Mouse (Mus musculus): ENCODE measurements around the gene Iqce. TPM values are rescaled to one million over a fixed set of nuclear protein-coding genes. Genes with fewer than 3 reads are reported as not detected.

Gene Iqce
- polyA plus RNA-seq, 1 experiment from 2014 or later: 20.3 TPM

GRCm38 (mm10) chr5:140695987-140696386 lies 6.2 kb downstream of the Iqce start:
- no peak overlapping the region for H3K27ac ChIP-seq
- DNase-seq (ENCODE audit: low spot score) (no peak), ATAC-seq (ENCODE audit: low FRiP score) (no peak)
- WGBS: 87% methylated on average over 7 of the region's 7 CpGs
- H3K36me3 ChIP-seq (replicated peaks; ENCODE audit: control insufficient read depth, insufficient read depth): peaks cover 64% of the 10 kb centered on the region
- no peaks in the 10 kb centered on the region for H3K9me3 ChIP-seq (ENCODE audit: control insufficient read depth, low read length)
- no peaks in the 10 kb centered on the region for H3K27me3 ChIP-seq (ENCODE audit: control insufficient read depth, insufficient read depth, low read length)
- H3K4me3 ChIP-seq (replicated peaks; ENCODE audit: low read length): no peak overlapping the region
- H3K4me1 ChIP-seq (replicated peaks; ENCODE audit: control insufficient read depth, insufficient read depth, low read length): peaks cover 4% of the 10 kb centered on the region
- no peak overlapping the region for H3K4me2 ChIP-seq (replicated peaks)
- H3K9ac ChIP-seq: no peak overlapping the region

DNA sequence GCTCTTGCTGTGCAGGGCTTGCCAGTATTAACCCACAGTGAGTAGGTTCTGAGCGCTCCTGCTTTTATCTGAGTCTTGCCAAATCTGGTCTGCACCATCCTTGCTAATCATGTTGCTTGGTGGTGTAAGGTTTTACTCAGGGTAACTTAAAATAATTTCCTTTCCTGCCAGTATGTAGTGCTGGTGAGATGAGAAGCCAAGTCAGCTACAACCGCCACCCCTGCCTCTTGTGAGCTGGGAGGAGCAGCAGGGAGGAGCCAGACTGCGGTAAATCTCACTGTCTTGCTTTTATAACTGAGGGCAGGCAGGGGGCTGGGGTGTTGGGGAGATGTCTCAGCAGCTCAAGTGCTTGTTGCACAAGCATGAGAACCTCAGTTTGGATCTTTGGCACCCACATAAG lies 13.7 kb downstream of the Iqce start:
- Histone ChIP-seq H3K4me1 (replicated peaks; ENCODE audit: control insufficient read depth, insufficient read depth, low read length) (no peaks in the 10 kb centered on the region), H3K4me3 (replicated peaks; ENCODE audit: low read length) (no peak overlapping the region), H3K27me3 (ENCODE audit: control insufficient read depth, insufficient read depth, low read length) (no peaks in the 10 kb centered on the region), H3K9ac (no peak overlapping the region), H3K36me3 (replicated peaks; ENCODE audit: control insufficient read depth, insufficient read depth) (peaks cover 80% of the 10 kb centered on the region), H3K9me3 (ENCODE audit: control insufficient read depth, low read length) (no peaks in the 10 kb centered on the region), H3K27ac (no peak overlapping the region), H3K4me2 (replicated peaks) (no peak overlapping the region)
- DNase-seq (ENCODE audit: low spot score) (no peak), ATAC-seq (ENCODE audit: low FRiP score) (no peak)
- 90% methylated on average over 3 of the region's 3 CpGs for WGBS

GRCm38 (mm10) chr5:140684343-140685148 lies 17.6 kb downstream of the Iqce start:
- no peak overlapping the region for H3K4me3 ChIP-seq (replicated peaks; ENCODE audit: low read length)
- DNase-seq (ENCODE audit: low spot score) (peak; percentile 73), ATAC-seq (ENCODE audit: low FRiP score) (no peak)
- H3K4me2 ChIP-seq (replicated peaks): no peak overlapping the region
- H3K9me3 ChIP-seq (ENCODE audit: control insufficient read depth, low read length): no peaks in the 10 kb centered on the region
- H3K4me1 ChIP-seq (replicated peaks; ENCODE audit: control insufficient read depth, insufficient read depth, low read length): no peaks in the 10 kb centered on the region
- H3K9ac ChIP-seq: no peak overlapping the region
- H3K27ac ChIP-seq: no peak overlapping the region
- no peaks in the 10 kb centered on the region for H3K27me3 ChIP-seq (ENCODE audit: control insufficient read depth, insufficient read depth, low read length)
- WGBS: 64% methylated on average over 16 of the region's 16 CpGs
- H3K36me3 ChIP-seq (replicated peaks; ENCODE audit: control insufficient read depth, insufficient read depth): peaks cover 73% of the 10 kb centered on the region

- Histone ChIP-seq H3K27me3 (ENCODE audit: control insufficient read depth, insufficient read depth, low read length) (no peaks in the 10 kb centered on the region), H3K4me3 (replicated peaks; ENCODE audit: low read length) (no peak overlapping the region), H3K9me3 (ENCODE audit: control insufficient read depth, low read length) (no peaks in the 10 kb centered on the region), H3K4me2 (replicated peaks) (no peak overlapping the region), H3K27ac (no peak overlapping the region), H3K9ac (no peak overlapping the region), H3K36me3 (replicated peaks; ENCODE audit: control insufficient read depth, insufficient read depth) (peaks cover 73% of the 10 kb centered on the region), H3K4me1 (replicated peaks; ENCODE audit: control insufficient read depth, insufficient read depth, low read length) (no peaks in the 10 kb centered on the region)
- 95% methylated on average over 6 of the region's 6 CpGs for WGBS
- DNase-seq (ENCODE audit: low spot score): no peak
- ATAC-seq (ENCODE audit: low FRiP score): no peak
These were observed 20.1 kb downstream of the Iqce start for GRCm38 (mm10) chr5:140682113-140682512.

DNA sequence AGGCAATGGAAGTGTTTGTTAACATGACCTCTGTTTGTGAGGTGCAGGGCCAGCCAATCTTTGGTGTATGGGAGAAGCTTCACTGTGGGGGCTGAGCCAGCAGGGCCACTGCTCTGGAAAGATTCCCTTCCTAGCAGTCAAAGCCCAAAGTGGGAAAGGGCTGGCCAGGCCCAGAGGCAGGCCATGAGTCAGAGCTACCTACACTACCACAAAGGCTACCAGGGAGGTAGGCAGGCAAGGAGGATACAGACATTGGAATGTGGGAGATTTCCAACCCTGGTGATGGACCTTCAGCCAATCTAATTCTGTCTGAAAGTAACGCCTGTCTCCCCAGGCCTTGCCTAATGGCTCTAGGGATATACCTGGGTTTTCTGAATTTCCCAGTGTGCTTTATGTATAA lies 21.2 kb downstream of the Iqce start:
- no peak overlapping the region for H3K4me2 ChIP-seq (replicated peaks)
- ATAC-seq (ENCODE audit: low FRiP score): no peak
- no peaks in the 10 kb centered on the region for H3K9me3 ChIP-seq (ENCODE audit: control insufficient read depth, low read length)
- H3K27me3 ChIP-seq (ENCODE audit: control insufficient read depth, insufficient read depth, low read length): no peaks in the 10 kb centered on the region
- DNase-seq (ENCODE audit: low spot score): no peak
- no peak overlapping the region for H3K9ac ChIP-seq
- no peaks in the 10 kb centered on the region for H3K4me1 ChIP-seq (replicated peaks; ENCODE audit: control insufficient read depth, insufficient read depth, low read length)
- peaks cover 75% of the 10 kb centered on the region for H3K36me3 ChIP-seq (replicated peaks; ENCODE audit: control insufficient read depth, insufficient read depth)
- no peak overlapping the region for H3K27ac ChIP-seq
- 100% methylated on average over 1 of the region's 1 CpGs for WGBS
- H3K4me3 ChIP-seq (replicated peaks; ENCODE audit: low read length): no peak overlapping the region

DNA sequence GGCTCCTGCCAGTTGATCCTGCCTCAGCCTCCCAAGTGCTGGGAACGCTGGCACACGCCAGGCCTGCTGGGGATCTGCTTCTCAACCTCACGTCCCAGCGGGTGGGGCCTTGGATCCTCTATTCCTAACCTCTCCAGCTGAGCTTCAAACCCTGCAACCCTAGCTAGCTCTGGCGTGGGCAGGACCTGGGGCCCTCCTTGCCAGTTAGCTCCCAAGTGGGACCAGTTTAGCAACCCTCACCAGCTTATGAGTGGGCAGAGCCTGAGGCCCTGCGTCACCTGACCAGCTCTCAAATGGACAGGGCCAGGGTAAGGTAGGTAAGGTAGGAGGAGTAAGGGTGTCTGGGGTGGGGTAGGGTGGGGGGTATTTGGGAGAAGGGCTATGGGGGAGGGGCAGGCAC lies 22.1 kb downstream of the Iqce start:
- H3K9ac ChIP-seq: no peak overlapping the region
- 88% methylated on average over 6 of the region's 6 CpGs for WGBS
- DNase-seq (ENCODE audit: low spot score) (no peak), ATAC-seq (ENCODE audit: low FRiP score) (no peak)
- no peak overlapping the region for H3K4me3 ChIP-seq (replicated peaks; ENCODE audit: low read length)
- H3K27ac ChIP-seq: no peak overlapping the region
- H3K9me3 ChIP-seq (ENCODE audit: control insufficient read depth, low read length): no peaks in the 10 kb centered on the region
- H3K4me1 ChIP-seq (replicated peaks; ENCODE audit: control insufficient read depth, insufficient read depth, low read length): no peaks in the 10 kb centered on the region
- no peaks in the 10 kb centered on the region for H3K27me3 ChIP-seq (ENCODE audit: control insufficient read depth, insufficient read depth, low read length)
- no peak overlapping the region for H3K4me2 ChIP-seq (replicated peaks)
- peaks cover 73% of the 10 kb centered on the region for H3K36me3 ChIP-seq (replicated peaks; ENCODE audit: control insufficient read depth, insufficient read depth)

DNA sequence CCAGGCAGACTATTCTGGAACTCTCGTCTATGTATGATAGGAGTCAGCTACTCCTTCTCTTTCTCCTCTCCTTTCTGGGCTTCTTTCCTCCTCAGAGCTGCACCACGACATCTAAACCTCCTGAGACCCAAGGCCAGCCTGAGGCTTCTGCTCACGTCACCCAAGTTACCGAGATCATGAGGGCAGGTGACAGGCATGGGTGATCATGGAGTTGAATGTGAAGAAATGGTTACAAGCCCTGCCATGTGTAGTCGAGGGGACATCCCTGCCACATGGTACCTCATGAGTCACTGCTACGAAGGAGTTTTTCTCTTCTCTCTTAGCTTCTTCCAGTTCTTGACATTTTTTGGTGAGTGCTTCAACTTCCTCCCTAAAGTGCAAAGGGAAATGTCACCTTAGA lies 25.0 kb downstream of the Iqce start:
- Histone ChIP-seq H3K4me2 (replicated peaks) (no peak overlapping the region), H3K36me3 (replicated peaks; ENCODE audit: control insufficient read depth, insufficient read depth) (peaks cover 80% of the 10 kb centered on the region), H3K9ac (no peak overlapping the region), H3K4me3 (replicated peaks; ENCODE audit: low read length) (no peak overlapping the region), H3K27ac (no peak overlapping the region), H3K9me3 (ENCODE audit: control insufficient read depth, low read length) (no peaks in the 10 kb centered on the region), H3K4me1 (replicated peaks; ENCODE audit: control insufficient read depth, insufficient read depth, low read length) (no peaks in the 10 kb centered on the region), H3K27me3 (ENCODE audit: control insufficient read depth, insufficient read depth, low read length) (no peaks in the 10 kb centered on the region)
- ATAC-seq (ENCODE audit: low FRiP score) (no peak), DNase-seq (ENCODE audit: low spot score) (no peak)
- 91% methylated on average over 6 of the region's 6 CpGs for WGBS

- H3K9ac ChIP-seq: no peak overlapping the region
- H3K9me3 ChIP-seq (ENCODE audit: control insufficient read depth, low read length): no peaks in the 10 kb centered on the region
- DNase-seq (ENCODE audit: low spot score) (no peak), ATAC-seq (ENCODE audit: low FRiP score) (no peak)
- no peaks in the 10 kb centered on the region for H3K27me3 ChIP-seq (ENCODE audit: control insufficient read depth, insufficient read depth, low read length)
- H3K27ac ChIP-seq: peak overlapping the region; percentile 54
- H3K4me3 ChIP-seq (replicated peaks; ENCODE audit: low read length): no peak overlapping the region
- H3K36me3 ChIP-seq (replicated peaks; ENCODE audit: control insufficient read depth, insufficient read depth): peaks cover 79% of the 10 kb centered on the region
- 82% methylated on average over 11 of the region's 11 CpGs for WGBS
- H3K4me1 ChIP-seq (replicated peaks; ENCODE audit: control insufficient read depth, insufficient read depth, low read length): no peaks in the 10 kb centered on the region
- H3K4me2 ChIP-seq (replicated peaks): no peak overlapping the region
These were observed 26.5 kb downstream of the Iqce start for GRCm38 (mm10) chr5:140675640-140676039.

DNA sequence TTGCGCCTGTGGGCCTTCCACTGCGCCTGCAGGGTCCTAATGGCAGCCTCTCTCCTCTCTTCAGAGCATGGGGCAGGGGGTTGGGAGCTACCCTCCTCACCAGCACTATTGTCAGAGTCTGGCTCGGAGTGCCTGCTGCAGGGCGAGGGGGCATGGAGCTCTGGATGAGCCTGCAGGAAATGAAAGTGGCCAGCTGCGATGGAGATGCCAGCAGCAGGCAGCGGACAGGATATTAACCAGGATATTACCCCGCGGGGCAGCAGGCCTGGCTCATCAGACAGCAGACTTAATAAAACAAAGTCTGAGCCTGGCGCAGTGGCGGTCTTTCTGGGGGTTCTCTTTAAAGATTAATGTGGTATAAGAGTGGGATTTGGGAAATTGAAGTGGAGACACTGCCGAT lies 27.1 kb downstream of the Iqce start:
- Histone ChIP-seq H3K4me3 (replicated peaks; ENCODE audit: low read length) (no peak overlapping the region), H3K27ac (peak overlapping the region; percentile 43; the same call in 1 of the 2 replicates), H3K4me1 (replicated peaks; ENCODE audit: control insufficient read depth, insufficient read depth, low read length) (no peaks in the 10 kb centered on the region), H3K4me2 (replicated peaks) (no peak overlapping the region), H3K9me3 (ENCODE audit: control insufficient read depth, low read length) (no peaks in the 10 kb centered on the region), H3K27me3 (ENCODE audit: control insufficient read depth, insufficient read depth, low read length) (no peaks in the 10 kb centered on the region), H3K36me3 (replicated peaks; ENCODE audit: control insufficient read depth, insufficient read depth) (peaks cover 81% of the 10 kb centered on the region), H3K9ac (no peak overlapping the region)
- no peak for ATAC-seq (ENCODE audit: low FRiP score)
- 73% methylated on average over 11 of the region's 11 CpGs for WGBS
- no peak for DNase-seq (ENCODE audit: low spot score)

DNA sequence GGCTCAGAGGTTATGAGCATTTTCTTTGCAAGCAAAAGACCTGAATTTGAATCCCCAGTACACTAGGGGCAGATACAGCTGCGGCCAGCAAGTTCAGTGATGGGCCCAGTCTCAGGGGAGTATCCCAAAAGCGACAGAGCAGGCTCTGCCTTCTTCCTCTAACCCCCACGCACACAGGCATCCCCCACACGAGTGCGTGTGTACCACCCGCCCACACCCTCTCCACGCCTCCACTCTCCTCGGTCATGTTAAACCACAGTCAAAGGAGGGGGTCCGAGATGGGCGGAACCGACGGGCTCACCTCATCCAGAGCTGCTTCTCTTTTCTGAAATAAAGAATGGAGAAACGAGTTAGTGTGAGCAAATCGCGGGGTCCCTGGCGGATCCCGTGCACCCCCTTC lies 28.1 kb downstream of the Iqce start:
- DNase-seq (ENCODE audit: low spot score) (no peak), ATAC-seq (ENCODE audit: low FRiP score) (no peak)
- Histone ChIP-seq H3K36me3 (replicated peaks; ENCODE audit: control insufficient read depth, insufficient read depth) (peaks cover 81% of the 10 kb centered on the region), H3K9ac (no peak overlapping the region), H3K4me3 (replicated peaks; ENCODE audit: low read length) (no peak overlapping the region), H3K4me1 (replicated peaks; ENCODE audit: control insufficient read depth, insufficient read depth, low read length) (no peaks in the 10 kb centered on the region), H3K27ac (no peak overlapping the region), H3K9me3 (ENCODE audit: control insufficient read depth, low read length) (no peaks in the 10 kb centered on the region), H3K4me2 (replicated peaks) (no peak overlapping the region), H3K27me3 (ENCODE audit: control insufficient read depth, insufficient read depth, low read length) (no peaks in the 10 kb centered on the region)
- WGBS: 89% methylated on average over 17 of the region's 17 CpGs
